Mouse (Mus musculus) liver (tissue): ENCODE measurements around the gene Pdgfb.

Source experiments
- DNase-seq: peaks from one replicate; pipeline ENCODE4 v3.0.0-alpha.2; 2020; ENCODE audit warnings: mixed read lengths

Gene Pdgfb

GRCm38 (mm10) chr15:80008461-80008860, 6.3 kb downstream of the Pdgfb start:
- no peak for DNase-seq

- no peak for DNase-seq
Measured at GRCm38 (mm10) chr15:80006156-80006555, 8.6 kb downstream of the Pdgfb start.

GRCm38 (mm10) chr15:80005436-80005835, 9.3 kb downstream of the Pdgfb start:
- no peak for DNase-seq

GRCm38 (mm10) chr15:80004644-80005340, 10.0 kb downstream of the Pdgfb start:
- DNase-seq: no peak

- DNase-seq: no peak
Measured at GRCm38 (mm10) chr15:80003581-80003980, 11.2 kb downstream of the Pdgfb start.

- no peak for DNase-seq
Measured at GRCm38 (mm10) chr15:80001601-80002000, 13.2 kb downstream of the Pdgfb start.

GRCm38 (mm10) chr15:80000694-80001093, 14.1 kb downstream of the Pdgfb start:
- DNase-seq: no peak

- DNase-seq: no peak
Measured at GRCm38 (mm10) chr15:79997988-79998387, 16.8 kb downstream of the Pdgfb start.

GRCm38 (mm10) chr15:79996781-79997180, 18.0 kb downstream of the Pdgfb start:
- no peak for DNase-seq

GRCm38 (mm10) chr15:79995552-79995951, 19.2 kb downstream of the Pdgfb start:
- no peak for DNase-seq

- no peak for DNase-seq
Measured at GRCm38 (mm10) chr15:79994566-79994965, 20.2 kb downstream of the Pdgfb start.

GRCm38 (mm10) chr15:79986182-79986581, 28.6 kb downstream of the Pdgfb start:
- no peak for DNase-seq

- DNase-seq: no peak
Measured at GRCm38 (mm10) chr15:79985471-79985870, 29.3 kb downstream of the Pdgfb start.

GRCm38 (mm10) chr15:79984152-79984551, 30.6 kb downstream of the Pdgfb start:
- DNase-seq: no peak

GRCm38 (mm10) chr15:79980716-79981115, 34.1 kb downstream of the Pdgfb start:
- no peak for DNase-seq

GRCm38 (mm10) chr15:79972186-79972585, 42.6 kb downstream of the Pdgfb start:
- DNase-seq: no peak

GRCm38 (mm10) chr15:79970940-79971339, 43.8 kb downstream of the Pdgfb start, which contains the start of gene Cbx7:
Gene Cbx7, minus strand, starts transcription at chr15:79971119.
- no peak for DNase-seq

GRCm38 (mm10) chr15:79970491-79970890, 44.3 kb downstream of the Pdgfb start:
- no peak for DNase-seq

GRCm38 (mm10) chr15:79967346-79967745, 47.4 kb downstream of the Pdgfb start:
- DNase-seq: no peak

- no peak for DNase-seq
Measured at GRCm38 (mm10) chr15:79964376-79964775, 50.4 kb downstream of the Pdgfb start.

- no peak for DNase-seq
Measured at GRCm38 (mm10) chr15:79962661-79963060, 52.1 kb downstream of the Pdgfb start.

- no peak for DNase-seq
Measured at GRCm38 (mm10) chr15:79961366-79961921, 53.3 kb downstream of the Pdgfb start.

GRCm38 (mm10) chr15:79958418-79958817, 56.4 kb downstream of the Pdgfb start:
- DNase-seq: no peak

- no peak for DNase-seq
Measured at GRCm38 (mm10) chr15:79956559-79956958, 58.2 kb downstream of the Pdgfb start.

- DNase-seq: no peak
Measured at GRCm38 (mm10) chr15:79953470-79953869, 61.3 kb downstream of the Pdgfb start.
